Mouse (Mus musculus) kidney, postnatal 36 days (tissue): ENCODE results near the gene Catip.

Experiments used
- DNase-seq, 2 experiments: peaks; one replicate each; pipeline ENCODE4 v3.0.0; 2021 to 2022; ENCODE audit warnings: mixed read lengths in 2 of 2

The Catip gene

GRCm38 (mm10) chr1:74385064-74385463 is 23.2 kb downstream of the Catip start:
- DNase-seq = no peak

- DNase-seq = no peak
Observed at GRCm38 (mm10) chr1:74385531-74385930, 23.6 kb downstream of the Catip start.

DNA sequence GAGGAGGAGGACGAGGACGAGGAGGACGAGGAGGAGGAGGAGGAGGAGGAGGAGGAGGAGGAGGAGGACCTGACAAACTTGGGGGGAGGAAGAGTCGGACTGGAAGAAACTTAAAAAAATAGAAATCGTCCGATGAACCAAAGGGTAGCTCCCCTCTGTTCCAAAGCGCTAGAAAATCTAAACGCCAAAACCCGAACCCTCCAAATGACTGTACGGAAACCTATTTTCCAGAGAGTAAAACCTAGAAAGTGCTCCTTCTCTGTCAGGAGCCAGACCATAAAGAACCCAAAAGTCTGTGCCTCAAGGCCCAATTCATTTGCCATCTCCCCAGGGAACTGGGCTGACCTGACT is 24.4 kb downstream of the Catip start:
- no peak for DNase-seq

- DNase-seq = peak; percentile 95 to 97
Observed at GRCm38 (mm10) chr1:74386714-74387385, 24.9 kb downstream of the Catip start.

DNA sequence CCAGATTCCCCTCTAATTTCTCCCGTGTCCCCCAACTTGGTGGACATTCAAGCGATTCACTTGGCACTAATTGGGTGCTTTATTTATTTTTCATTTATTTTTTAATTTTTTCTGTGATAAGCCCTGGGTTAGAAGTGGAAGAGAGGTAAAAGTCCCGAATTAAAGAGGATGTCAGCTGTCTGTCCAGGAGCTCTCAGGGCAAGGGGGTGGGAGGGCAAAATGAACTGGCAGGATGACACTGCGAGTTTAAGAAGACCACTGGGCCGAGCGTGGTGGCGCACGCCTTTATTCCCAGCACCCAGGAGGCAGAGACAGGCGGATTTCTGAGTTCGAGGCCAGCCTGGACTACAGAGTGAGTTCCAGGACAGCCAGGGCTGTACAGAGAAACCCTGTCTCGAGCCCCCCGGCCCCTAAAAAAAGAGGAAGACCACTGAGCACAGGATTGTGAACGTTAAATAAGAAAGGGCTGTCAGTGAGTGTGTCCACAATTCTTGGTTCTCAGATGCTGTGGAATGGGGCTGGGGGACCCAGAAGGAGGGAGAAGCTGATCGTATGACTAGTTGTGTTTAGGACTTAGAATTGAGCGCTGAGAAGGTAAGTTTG is 25.6 kb downstream of the Catip start:
- no peak for DNase-seq

GRCm38 (mm10) chr1:74388398-74388920 is 26.6 kb downstream of the Catip start:
- no peak for DNase-seq

- peak in 1 of 2 experiments; percentile 44 for DNase-seq
Observed at GRCm38 (mm10) chr1:74389831-74390286, 28.0 kb downstream of the Catip start.

DNA sequence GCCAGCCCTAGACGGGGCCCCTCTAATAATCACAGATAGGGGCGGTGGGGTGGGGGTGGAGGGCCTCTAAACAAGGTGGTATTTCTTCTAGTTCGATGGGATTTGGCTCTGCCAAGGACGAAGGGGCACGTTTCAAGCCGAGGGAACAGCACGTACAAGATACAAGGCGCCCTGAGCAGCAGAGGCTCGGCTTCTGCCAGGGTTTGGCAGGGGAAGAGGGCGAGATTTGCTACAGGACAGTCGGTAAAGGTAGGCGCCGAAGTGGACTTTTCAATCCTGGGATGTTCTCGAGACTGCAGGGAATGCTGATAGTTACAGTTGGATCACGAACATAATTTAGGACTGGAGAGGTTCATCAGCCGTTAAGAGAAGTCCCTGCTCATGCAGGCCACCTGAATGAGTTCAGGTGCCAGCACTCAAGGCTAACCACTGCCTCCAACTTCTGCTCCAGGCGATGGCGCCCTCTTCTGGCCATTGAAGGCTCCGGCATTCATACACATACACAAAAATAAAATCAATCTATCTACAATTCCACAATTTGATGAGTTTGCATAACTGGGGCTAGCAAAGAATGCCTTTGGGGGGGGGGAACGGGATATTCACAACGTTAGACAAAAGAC is 28.5 kb downstream of the Catip start:
- DNase-seq = peak; percentile 59 to 84

- DNase-seq = peak; percentile 98 to 99
Observed at GRCm38 (mm10) chr1:74390924-74391748, 29.2 kb downstream of the Catip start, which contains the start of gene Ctdsp1. Gene Ctdsp1 (plus strand): TSS chr1:74391509.

- peak; percentile 84 to 91 for DNase-seq
Observed at GRCm38 (mm10) chr1:74391844-74392441, 30.0 kb downstream of the Catip start.

DNA sequence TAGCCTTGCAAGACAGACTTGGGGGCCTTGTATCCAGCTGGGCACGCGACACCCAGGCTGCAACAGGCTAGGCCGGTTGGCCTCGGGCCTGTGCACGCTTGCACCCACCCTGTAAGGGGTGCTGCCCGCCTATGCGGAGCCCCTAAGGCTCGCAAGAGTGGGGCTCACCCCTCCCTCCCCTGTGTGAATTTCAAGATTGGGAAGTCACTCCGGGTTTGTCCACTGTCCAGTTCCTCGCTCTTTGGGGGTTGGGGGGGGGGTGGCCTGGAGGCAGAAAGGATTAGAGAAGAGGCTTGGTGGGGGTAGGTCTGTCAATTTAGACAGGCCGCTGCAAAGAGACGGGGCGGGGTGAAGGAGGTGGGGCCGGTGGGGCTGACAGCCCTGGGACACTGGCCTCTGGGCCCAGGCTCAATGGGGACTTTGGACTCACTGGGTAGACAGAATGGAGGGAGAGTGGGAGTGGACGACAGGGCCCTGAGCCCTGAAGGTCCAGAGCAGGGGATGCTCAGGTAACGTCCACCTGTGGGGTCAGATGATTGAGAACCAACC is 30.6 kb downstream of the Catip start:
- peak; percentile 84 to 87 for DNase-seq

DNA sequence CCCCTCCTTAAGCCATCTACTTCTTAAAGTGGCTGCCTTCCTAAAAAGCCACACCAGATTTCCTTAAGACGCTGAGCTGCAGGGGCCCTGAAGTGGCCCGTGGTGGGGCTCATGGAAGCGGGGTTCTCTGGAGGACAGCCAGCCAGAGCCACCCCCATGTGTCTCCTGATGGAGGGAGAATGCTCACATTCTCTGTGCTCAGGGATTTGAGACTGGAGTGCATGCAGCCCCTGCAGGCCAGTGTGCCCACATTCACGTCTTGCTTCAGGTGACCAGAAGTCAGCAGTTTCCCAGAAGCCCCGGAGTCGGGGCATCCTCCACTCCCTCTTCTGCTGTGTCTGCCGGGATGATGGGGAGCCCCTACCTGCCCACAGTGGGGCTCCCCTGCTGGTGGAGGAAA is 31.1 kb downstream of the Catip start:
- peak in 1 of 2 experiments; percentile 27 for DNase-seq

GRCm38 (mm10) chr1:74393697-74394096 is 31.8 kb downstream of the Catip start:
- DNase-seq = no peak

DNA sequence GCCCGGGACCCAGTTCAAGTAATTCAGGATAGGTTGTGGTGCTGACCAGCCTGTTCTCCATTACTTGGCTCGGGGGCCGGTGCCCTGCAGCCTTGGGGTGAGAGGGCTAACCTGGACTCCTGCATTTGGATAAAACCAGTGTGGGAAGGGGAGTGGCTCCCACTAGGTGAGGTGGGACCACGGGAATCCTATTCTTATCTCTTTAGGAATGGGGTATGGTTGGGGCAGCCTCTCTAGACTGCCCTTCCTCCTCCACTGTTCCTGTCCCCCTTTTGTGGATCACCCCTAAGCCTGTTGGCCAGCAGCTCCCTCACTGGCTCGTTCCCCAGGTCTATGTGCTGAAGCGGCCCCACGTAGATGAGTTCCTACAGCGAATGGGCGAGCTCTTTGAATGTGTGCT is 32.4 kb downstream of the Catip start:
- DNase-seq = no peak

DNA sequence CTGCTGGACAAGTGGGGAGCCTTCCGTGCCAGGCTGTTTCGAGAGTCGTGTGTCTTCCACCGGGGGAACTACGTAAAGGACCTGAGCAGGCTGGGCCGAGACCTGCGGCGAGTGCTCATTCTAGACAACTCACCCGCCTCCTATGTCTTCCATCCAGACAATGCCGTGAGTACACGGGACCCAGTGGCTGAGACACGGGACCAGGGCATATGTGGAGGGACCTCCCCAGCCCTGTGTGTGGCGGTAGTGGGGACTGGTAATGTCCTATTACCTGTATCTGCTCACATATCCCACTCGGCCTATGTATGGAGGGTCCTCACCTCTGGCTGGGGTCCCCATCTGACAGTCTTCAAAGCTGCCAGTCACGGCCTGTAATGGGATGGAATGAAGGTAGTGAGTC is 33.0 kb downstream of the Catip start:
- no peak for DNase-seq

- DNase-seq = no peak
Observed at GRCm38 (mm10) chr1:74395290-74395689, 33.4 kb downstream of the Catip start.

GRCm38 (mm10) chr1:74396456-74397222 is 34.7 kb downstream of the Catip start:
- peak in 1 of 2 experiments; percentile 43 for DNase-seq

- DNase-seq = peak; percentile 99 to 100
Observed at GRCm38 (mm10) chr1:74397268-74397918, 35.5 kb downstream of the Catip start.

GRCm38 (mm10) chr1:74397919-74398451 is 36.1 kb downstream of the Catip start:
- DNase-seq = peak; percentile 79 to 87

DNA sequence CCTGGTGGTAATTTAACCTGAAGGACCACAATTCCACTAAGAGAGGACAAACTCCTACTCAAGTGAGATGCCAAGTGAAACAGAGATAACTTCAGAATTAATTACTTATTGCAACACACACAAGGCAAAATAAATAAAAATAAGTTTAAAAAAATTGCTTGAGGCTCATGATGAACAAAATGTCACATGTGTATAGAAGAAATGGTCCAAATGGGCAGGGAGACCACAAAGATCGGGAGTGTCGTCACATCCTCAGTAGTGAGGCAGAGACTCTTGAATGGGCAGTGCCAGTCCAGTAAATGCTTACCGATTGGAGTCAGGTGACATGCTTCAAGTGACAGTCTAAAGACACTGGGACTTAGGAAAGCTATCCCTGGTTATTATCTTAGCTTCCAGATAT is 38.6 kb downstream of the Catip start:
- no peak for DNase-seq
